Comparison of ENCODE assay signal across 21 mouse cellular contexts in genomic region chr6:99425044-99425443, GRCm38 (mm10).
A peak's percentile ranks its signal among the peaks of the same experiment; 100 is the strongest.
DNase-seq lines count a peak whose midpoint lies in the region; ATAC-seq and TF ChIP-seq lines count a peak whose summit lies in the region.
"Had no signal": no experiment of that assay in that cellular context is flagged by ENCODE, and none has a peak within 500 bp of the region (broad histone marks: within the 10 kb centered on the region; RNA-seq: fewer than 3 reads in every experiment).

No protein-coding gene starts in this region.

- TF ChIP-seq CTCF in kidney, postnatal 0 days (IDR thresholded peaks at IDR 0.05; ENCODE audit: low read depth) = no peak

- H3K27ac ChIP-seq in embryonic facial prominence, embryonic 14.5 days (replicated peaks; ENCODE audit: low read depth, low read length) = no peak overlapping the region
- H3K27ac ChIP-seq in embryonic facial prominence, embryonic 10.5 days (replicated peaks) = no peak overlapping the region
- H3K27ac ChIP-seq in kidney, postnatal 0 days = no peak overlapping the region
- no peak overlapping the region for H3K27ac ChIP-seq in kidney, embryonic 16.5 days (ENCODE audit: low read length)
- no peak overlapping the region for H3K27ac ChIP-seq in neural tube, embryonic 11.5 days (ENCODE audit: low read depth, low read length)
- H3K27ac ChIP-seq in neural tube, embryonic 15.5 days (replicated peaks) = no peak overlapping the region
- H3K27ac ChIP-seq in midbrain, embryonic 13.5 days = no peak overlapping the region
- H3K27ac ChIP-seq: forebrain, embryonic 13.5 days; limb, embryonic 13.5 days; liver, embryonic 15.5 days; midbrain, embryonic 12.5 days had no signal

- no peak overlapping the region for H3K4me3 ChIP-seq in embryonic facial prominence, embryonic 14.5 days (ENCODE audit: low read depth, low read length)
- no peak overlapping the region for H3K4me3 ChIP-seq in embryonic facial prominence, embryonic 10.5 days
- H3K4me3 ChIP-seq in kidney, postnatal 0 days (replicated peaks; ENCODE audit: low read depth, low read length) = no peak overlapping the region
- H3K4me3 ChIP-seq in kidney, embryonic 16.5 days (ENCODE audit: low read length) = no peak overlapping the region
- H3K4me3 ChIP-seq in neural tube, embryonic 11.5 days (ENCODE audit: low read depth, low read length) = no peak overlapping the region
- H3K4me3 ChIP-seq in neural tube, embryonic 15.5 days (replicated peaks) = no peak overlapping the region
- no peak overlapping the region for H3K4me3 ChIP-seq in midbrain, embryonic 13.5 days (replicated peaks)
- H3K4me3 ChIP-seq: forebrain, embryonic 13.5 days; limb, embryonic 13.5 days; liver, embryonic 15.5 days; midbrain, embryonic 12.5 days had no signal

- ATAC-seq in embryonic facial prominence, embryonic 14.5 days (ENCODE audit: low read depth) = no peak
- no peak for ATAC-seq in kidney, postnatal 0 days (replicated peaks; ENCODE audit: low FRiP score, low read depth)
- no peak for ATAC-seq in kidney, embryonic 16.5 days (ENCODE audit: low FRiP score, low TSS enrichment)
- peak; percentile 55; the same call in 1 of the 2 replicates for ATAC-seq in neural tube, embryonic 11.5 days (ENCODE audit: insufficient read depth, low FRiP score, low TSS enrichment)
- no peak for ATAC-seq in neural tube, embryonic 15.5 days (ENCODE audit: low FRiP score)
- ATAC-seq in midbrain, embryonic 13.5 days = no peak
- ATAC-seq: forebrain, embryonic 13.5 days; hindbrain, embryonic 16.5 days had no signal

- H3K4me2 ChIP-seq in embryonic facial prominence, embryonic 14.5 days (ENCODE audit: low read depth, low read length) = no peak overlapping the region
- no peak overlapping the region for H3K4me2 ChIP-seq in kidney, postnatal 0 days (ENCODE audit: low read length)
- no peak overlapping the region for H3K4me2 ChIP-seq in kidney, embryonic 16.5 days (replicated peaks; ENCODE audit: low read depth, low read length)
- H3K4me2 ChIP-seq in neural tube, embryonic 11.5 days (ENCODE audit: low read depth) = no peak overlapping the region
- no peak overlapping the region for H3K4me2 ChIP-seq in neural tube, embryonic 15.5 days
- no peak overlapping the region for H3K4me2 ChIP-seq in midbrain, embryonic 13.5 days (replicated peaks)
- H3K4me2 ChIP-seq: forebrain, embryonic 13.5 days; heart, embryonic 11.5 days; limb, embryonic 13.5 days; liver, embryonic 15.5 days; midbrain, embryonic 12.5 days had no signal

- H3K27me3 ChIP-seq in embryonic facial prominence, embryonic 14.5 days (replicated peaks; ENCODE audit: control insufficient read depth, insufficient read depth, low read length) = no peaks in the 10 kb centered on the region
- H3K27me3 ChIP-seq in embryonic facial prominence, embryonic 10.5 days (replicated peaks; ENCODE audit: low read depth, poor library complexity, severe bottlenecking) = no peaks in the 10 kb centered on the region
- H3K27me3 ChIP-seq in kidney, postnatal 0 days (ENCODE audit: insufficient read depth, low read length) = no peaks in the 10 kb centered on the region
- H3K27me3 ChIP-seq in kidney, embryonic 16.5 days (ENCODE audit: insufficient read depth, low read length) = no peaks in the 10 kb centered on the region
- H3K27me3 ChIP-seq in neural tube, embryonic 11.5 days (ENCODE audit: control insufficient read depth, insufficient read depth, low read length) = no peaks in the 10 kb centered on the region
- H3K27me3 ChIP-seq in neural tube, embryonic 15.5 days (replicated peaks) = no peaks in the 10 kb centered on the region
- H3K27me3 ChIP-seq in midbrain, embryonic 13.5 days = no peaks in the 10 kb centered on the region
- H3K27me3 ChIP-seq: forebrain, embryonic 13.5 days; limb, embryonic 13.5 days; liver, embryonic 15.5 days; midbrain, embryonic 12.5 days had no signal

- H3K4me1 ChIP-seq in embryonic facial prominence, embryonic 14.5 days (ENCODE audit: control insufficient read depth, insufficient read depth, low read length) = no peaks in the 10 kb centered on the region
- H3K4me1 ChIP-seq in embryonic facial prominence, embryonic 10.5 days = no peaks in the 10 kb centered on the region
- H3K4me1 ChIP-seq in kidney, postnatal 0 days (replicated peaks; ENCODE audit: insufficient read depth, low read length) = no peaks in the 10 kb centered on the region
- no peaks in the 10 kb centered on the region; the same call in 1 of the 2 replicates for H3K4me1 ChIP-seq in kidney, embryonic 16.5 days (ENCODE audit: insufficient read depth, low read length)
- no peaks in the 10 kb centered on the region for H3K4me1 ChIP-seq in neural tube, embryonic 11.5 days (ENCODE audit: control insufficient read depth, insufficient read depth, low read length)
- H3K4me1 ChIP-seq in neural tube, embryonic 15.5 days = 0 out of 2 replicates have a peak, but pooled peaks cover 7% of the 10 kb centered on the region
- H3K4me1 ChIP-seq in midbrain, embryonic 13.5 days (replicated peaks) = peaks cover 8% of the 10 kb centered on the region
- H3K4me1 ChIP-seq: liver, embryonic 15.5 days had no signal

- H3K9me3 ChIP-seq in embryonic facial prominence, embryonic 14.5 days (ENCODE audit: control insufficient read depth, low read length) = no peaks in the 10 kb centered on the region
- no peaks in the 10 kb centered on the region for H3K9me3 ChIP-seq in embryonic facial prominence, embryonic 10.5 days
- no peaks in the 10 kb centered on the region for H3K9me3 ChIP-seq in kidney, postnatal 0 days (replicated peaks; ENCODE audit: low read length)
- no peaks in the 10 kb centered on the region for H3K9me3 ChIP-seq in kidney, embryonic 16.5 days (ENCODE audit: low read length)
- no peaks in the 10 kb centered on the region for H3K9me3 ChIP-seq in neural tube, embryonic 11.5 days (ENCODE audit: control insufficient read depth, low read length)
- H3K9me3 ChIP-seq in neural tube, embryonic 15.5 days (replicated peaks) = no peaks in the 10 kb centered on the region
- no peaks in the 10 kb centered on the region for H3K9me3 ChIP-seq in midbrain, embryonic 13.5 days
- H3K9me3 ChIP-seq: forebrain, embryonic 13.5 days; limb, embryonic 13.5 days; liver, embryonic 15.5 days; midbrain, embryonic 12.5 days had no signal

- H3K36me3 ChIP-seq in embryonic facial prominence, embryonic 14.5 days (ENCODE audit: control insufficient read depth, insufficient read depth, low read length) = no peaks in the 10 kb centered on the region
- H3K36me3 ChIP-seq in embryonic facial prominence, embryonic 10.5 days (replicated peaks) = peaks cover 4% of the 10 kb centered on the region
- no peaks in the 10 kb centered on the region for H3K36me3 ChIP-seq in kidney, postnatal 0 days (ENCODE audit: insufficient read depth, low read length)
- H3K36me3 ChIP-seq in kidney, embryonic 16.5 days (ENCODE audit: insufficient read depth, low read length) = no peaks in the 10 kb centered on the region
- H3K36me3 ChIP-seq in neural tube, embryonic 11.5 days (ENCODE audit: control insufficient read depth, insufficient read depth, low read length) = no peaks in the 10 kb centered on the region
- no peaks in the 10 kb centered on the region for H3K36me3 ChIP-seq in neural tube, embryonic 15.5 days
- no peaks in the 10 kb centered on the region for H3K36me3 ChIP-seq in midbrain, embryonic 13.5 days
- H3K36me3 ChIP-seq: liver, embryonic 15.5 days; midbrain, embryonic 12.5 days had no signal

- no peak overlapping the region for H3K9ac ChIP-seq in embryonic facial prominence, embryonic 14.5 days (ENCODE audit: low read depth, low read length)
- H3K9ac ChIP-seq in kidney, postnatal 0 days (ENCODE audit: low read depth, low read length) = no peak overlapping the region
- H3K9ac ChIP-seq in kidney, embryonic 16.5 days (replicated peaks; ENCODE audit: low read length) = no peak overlapping the region
- H3K9ac ChIP-seq in neural tube, embryonic 11.5 days (ENCODE audit: low read length) = no peak overlapping the region
- no peak overlapping the region for H3K9ac ChIP-seq in neural tube, embryonic 15.5 days (replicated peaks)
- H3K9ac ChIP-seq in midbrain, embryonic 13.5 days (replicated peaks) = no peak overlapping the region
- H3K9ac ChIP-seq: forebrain, embryonic 13.5 days; limb, embryonic 13.5 days; liver, embryonic 15.5 days; midbrain, embryonic 12.5 days had no signal

- 47% methylated on average over 3 of the region's 3 CpGs for WGBS in embryonic facial prominence, embryonic 14.5 days
- 61% methylated on average over 3 of the region's 3 CpGs for WGBS in embryonic facial prominence, embryonic 10.5 days
- WGBS in kidney, postnatal 0 days = 52% methylated on average over 3 of the region's 3 CpGs
- 61% methylated on average over 3 of the region's 3 CpGs for WGBS in kidney, embryonic 16.5 days
- WGBS in neural tube, embryonic 11.5 days = 41% methylated on average over 3 of the region's 3 CpGs
- 41% methylated on average over 3 of the region's 3 CpGs for WGBS in neural tube, embryonic 15.5 days
- 61% methylated on average over 3 of the region's 3 CpGs for WGBS in midbrain, embryonic 13.5 days

- peak; percentile 36 for DNase-seq in embryonic facial prominence, embryonic 14.5 days (ENCODE audit: low spot score)
- no peak for DNase-seq in embryonic facial prominence, embryonic 10.5 days (ENCODE audit: low spot score)
- peak; percentile 34 for DNase-seq in kidney, postnatal 0 days (ENCODE audit: low spot score)
- DNase-seq in neural tube, embryonic 11.5 days (ENCODE audit: low spot score) = no peak
- peak; percentile 30 for DNase-seq in mesoderm, embryonic 11.5 days (ENCODE audit: low read depth, low spot score)
- DNase-seq: adrenal gland, postnatal 25 days; cerebellum, adult 11-12 months; cerebellum, postnatal 36 days; kidney, adult 2 months; lung, postnatal 4 days; retina, postnatal 1 day; right cerebral cortex, postnatal 4 days had no signal

Comparison
In these comparisons a context has a peak if more than half of its experiments do, and no peak if none do; other contexts are left out.
1. DNase-seq: peak in embryonic facial prominence, embryonic 14.5 days (single experiment), kidney, postnatal 0 days (single experiment) and mesoderm, embryonic 11.5 days (single experiment); none in embryonic facial prominence, embryonic 10.5 days (single experiment) and neural tube, embryonic 11.5 days (single experiment).